Mouse (Mus musculus): ENCODE measurements around the gene Uap1.
A peak's percentile ranks its signal among the peaks of the same experiment; 100 is the strongest.

Gene Uap1

DNA sequence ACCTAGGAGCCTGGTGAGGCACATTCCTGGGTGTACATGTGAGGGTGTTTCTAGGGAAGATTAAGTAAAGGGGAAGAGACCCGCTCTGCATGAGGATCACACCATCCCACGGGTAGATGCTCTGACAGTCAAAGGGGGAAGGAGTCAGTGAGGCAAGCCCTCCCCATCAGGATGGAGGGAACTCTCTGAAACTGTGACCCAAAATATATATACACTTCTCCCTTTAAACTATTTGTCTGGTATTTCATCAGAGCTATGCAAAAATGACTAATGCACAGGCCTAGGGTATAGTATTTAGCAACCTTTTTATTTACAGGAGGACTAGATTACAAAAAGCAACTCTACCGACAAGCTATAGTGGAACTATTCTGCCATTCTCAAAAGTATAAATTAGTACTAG, 9.8 kb downstream of the Uap1 start:
- no peak for ATAC-seq (ENCODE audit: low TSS enrichment)

DNA sequence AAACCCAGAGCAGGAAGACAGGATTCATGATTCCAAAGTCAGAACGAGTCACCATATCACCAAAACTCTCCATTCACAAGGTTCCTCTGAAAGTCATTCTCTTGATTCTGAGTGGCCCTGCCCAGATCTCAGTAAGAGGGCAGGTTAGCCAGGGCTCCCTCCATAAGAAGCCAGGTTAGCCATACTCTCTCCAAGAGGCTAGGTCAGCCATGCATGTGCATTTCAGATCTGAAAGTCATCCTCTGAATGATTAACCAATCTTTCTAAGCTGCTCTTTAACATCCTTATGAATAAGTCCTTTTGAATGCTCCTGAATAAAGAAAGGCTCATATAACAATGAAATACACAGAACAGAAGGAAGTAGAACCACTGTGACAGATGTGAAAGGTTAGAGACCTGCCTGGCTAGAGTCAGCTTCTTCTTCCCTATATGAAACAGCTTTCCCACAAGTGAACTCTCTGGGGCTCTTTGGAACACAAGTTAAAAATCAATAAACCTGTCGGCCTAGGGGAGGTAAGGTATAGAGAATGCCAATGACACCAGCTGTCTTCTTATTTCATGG, 10.6 kb downstream of the Uap1 start:
- ATAC-seq (ENCODE audit: low TSS enrichment): no peak

GRCm38 (mm10) chr1:170163398-170163943, 11.3 kb downstream of the Uap1 start:
- ATAC-seq (ENCODE audit: low TSS enrichment): no peak

DNA sequence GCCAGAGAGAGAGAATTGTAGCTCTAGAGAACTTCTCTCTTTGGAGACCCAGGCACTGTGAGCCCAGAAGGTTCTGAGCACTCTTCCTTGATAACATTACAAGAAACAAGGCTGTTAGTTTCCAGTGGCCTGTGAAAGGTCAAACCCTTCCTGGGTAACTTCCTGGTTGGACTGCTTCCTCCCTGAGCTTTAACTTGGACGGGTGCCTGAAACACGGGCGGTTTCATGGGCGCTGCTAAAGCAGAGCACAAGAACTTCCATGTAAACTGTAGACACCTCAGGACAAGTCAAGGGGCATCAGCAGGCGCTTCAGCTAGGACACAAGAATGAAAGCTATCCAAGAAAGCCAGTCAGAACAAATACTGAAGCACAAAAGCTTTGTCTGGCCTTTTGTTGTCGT, 12.9 kb downstream of the Uap1 start:
- no peak for ATAC-seq (ENCODE audit: low TSS enrichment)

- ATAC-seq (ENCODE audit: low TSS enrichment): no peak
Measured at GRCm38 (mm10) chr1:170160397-170160938, 14.3 kb downstream of the Uap1 start.

DNA sequence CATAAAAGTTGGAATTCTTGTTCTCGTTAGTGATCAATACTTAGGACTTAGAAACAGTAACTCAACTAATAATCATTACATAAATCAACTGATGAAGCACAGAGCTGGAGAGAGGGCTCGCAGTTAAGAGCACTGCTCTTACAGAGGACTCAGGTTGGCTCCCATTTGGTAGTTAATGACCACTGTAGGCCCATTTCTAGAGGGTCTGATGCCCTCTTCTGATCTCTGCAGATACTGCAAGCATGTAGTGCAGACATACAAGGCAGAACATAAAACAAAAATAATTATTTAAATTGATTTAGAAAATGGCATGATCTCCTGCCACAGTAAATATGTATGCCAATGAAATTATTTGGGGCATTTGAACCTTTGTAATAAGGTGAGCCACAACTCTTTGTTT, 15.1 kb downstream of the Uap1 start:
- no peak for ATAC-seq (ENCODE audit: low TSS enrichment)

GRCm38 (mm10) chr1:170155761-170156160, 19.0 kb downstream of the Uap1 start:
- no peak for ATAC-seq (ENCODE audit: low TSS enrichment)

DNA sequence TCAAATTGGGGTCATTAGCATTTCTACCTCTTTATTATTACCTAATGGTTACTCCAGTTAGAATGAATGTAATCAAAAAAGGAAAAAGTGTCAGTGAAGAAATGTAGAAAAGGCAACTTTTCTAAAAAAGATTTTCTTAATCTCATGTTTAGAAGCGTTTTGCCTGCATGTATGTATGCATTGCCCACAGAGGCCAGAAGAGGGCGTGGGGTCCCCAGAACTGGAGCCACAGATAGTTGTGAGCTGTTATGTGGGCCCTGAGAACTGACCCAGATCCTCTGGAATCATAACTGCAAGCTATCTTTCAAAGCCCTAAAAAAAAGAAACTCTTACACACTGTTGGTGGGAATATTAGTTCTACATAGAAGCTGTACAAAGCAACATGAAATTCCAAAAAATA, 19.5 kb downstream of the Uap1 start:
- ATAC-seq (ENCODE audit: low TSS enrichment): no peak

GRCm38 (mm10) chr1:170153986-170154385, 20.8 kb downstream of the Uap1 start:
- ATAC-seq (ENCODE audit: low TSS enrichment): no peak

GRCm38 (mm10) chr1:170152552-170152951, 22.2 kb downstream of the Uap1 start:
- 0 out of 2 replicates have a peak, but pooled peaks have one; percentile 38 for ATAC-seq (ENCODE audit: low TSS enrichment)

DNA sequence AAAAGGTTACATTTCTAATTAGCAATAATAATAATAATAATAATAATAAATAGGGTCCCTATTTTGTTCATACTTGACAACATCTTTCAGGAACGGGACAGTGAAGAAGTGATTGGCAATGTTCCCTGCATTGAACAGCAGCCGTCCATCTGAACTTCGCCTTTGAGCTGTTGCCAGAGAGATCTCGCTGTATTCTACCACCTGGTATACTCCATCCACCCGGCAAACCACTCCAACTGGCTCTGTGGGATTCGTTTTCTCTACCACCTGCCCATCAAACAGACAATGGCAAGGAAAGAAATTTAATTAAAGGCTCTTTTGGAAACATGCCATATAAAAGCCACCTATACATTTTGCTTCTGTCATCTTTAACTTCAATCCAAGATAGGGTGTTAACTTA, 23.9 kb downstream of the Uap1 start:
- no peak for ATAC-seq (ENCODE audit: low TSS enrichment)

DNA sequence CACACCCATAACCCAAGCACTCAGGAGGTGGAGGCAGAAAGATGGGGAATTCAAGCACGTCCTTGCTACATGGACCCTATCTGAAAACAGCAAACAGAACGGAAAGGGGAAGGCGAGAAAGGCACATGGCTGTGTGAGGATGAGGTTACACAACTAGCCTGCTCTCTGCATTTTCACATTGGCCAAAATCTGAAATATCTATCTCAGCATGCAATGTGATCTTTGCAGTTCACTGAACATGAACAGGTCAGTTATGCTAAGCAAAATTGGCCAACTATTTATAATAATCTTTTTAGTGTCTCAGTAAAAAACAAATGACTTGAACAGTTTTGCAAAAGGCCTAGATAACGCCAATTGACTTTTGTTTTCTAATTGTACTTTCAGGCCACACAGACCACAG, 25.0 kb downstream of the Uap1 start:
- ATAC-seq (ENCODE audit: low TSS enrichment): no peak

GRCm38 (mm10) chr1:170148536-170148935, 26.2 kb downstream of the Uap1 start:
- ATAC-seq (ENCODE audit: low TSS enrichment): no peak

DNA sequence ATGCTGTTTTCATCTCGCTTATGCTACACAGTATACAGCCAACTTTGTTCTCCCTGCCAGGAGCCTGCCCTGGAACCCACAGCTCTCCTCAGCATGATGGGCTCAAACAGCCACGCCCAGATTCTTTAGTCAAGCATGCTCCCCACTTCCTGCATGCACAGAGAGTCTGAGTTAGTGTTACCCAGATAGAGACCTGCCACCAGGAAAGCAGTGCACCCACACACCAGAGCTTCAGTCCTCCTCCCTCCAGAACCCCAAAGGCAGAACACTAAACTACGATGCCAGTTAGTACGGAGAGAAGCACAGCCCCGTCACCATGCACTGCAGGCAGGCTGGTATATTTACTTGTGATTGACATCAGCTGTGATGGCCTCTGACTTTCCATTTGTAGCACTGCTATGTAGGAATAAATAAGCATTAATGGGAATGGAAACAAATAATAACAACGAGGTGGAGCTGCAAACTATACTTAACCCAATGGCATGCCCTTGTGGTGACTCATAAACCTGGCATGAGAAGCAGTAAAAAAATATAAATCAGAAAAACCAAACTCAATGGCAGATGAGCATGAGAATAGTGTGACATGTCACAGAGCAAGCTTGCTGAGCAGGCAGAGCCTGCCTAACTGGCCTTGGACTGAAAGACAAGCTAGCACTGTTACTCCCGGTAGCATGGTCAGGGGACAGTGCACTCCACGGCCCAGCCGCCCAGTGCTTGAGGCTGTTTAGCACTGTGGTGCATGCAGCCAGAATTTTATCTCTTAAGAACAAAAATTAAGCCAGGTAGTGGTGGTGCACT, 26.9 kb downstream of the Uap1 start:
- ATAC-seq (ENCODE audit: low TSS enrichment): peak; percentile 31; the same call in 1 of the 2 replicates

- ATAC-seq (ENCODE audit: low TSS enrichment): no peak
Measured at GRCm38 (mm10) chr1:170145606-170146005, 29.2 kb downstream of the Uap1 start.

GRCm38 (mm10) chr1:170142256-170142871, 32.4 kb downstream of the Uap1 start:
- ATAC-seq (ENCODE audit: low TSS enrichment): no peak

GRCm38 (mm10) chr1:170141626-170142025, 33.1 kb downstream of the Uap1 start:
- no peak for ATAC-seq (ENCODE audit: low TSS enrichment)

GRCm38 (mm10) chr1:170136351-170137009, 38.3 kb downstream of the Uap1 start:
- ATAC-seq (ENCODE audit: low TSS enrichment): peak; percentile 97

GRCm38 (mm10) chr1:170134264-170134663, 40.5 kb downstream of the Uap1 start:
- no peak for ATAC-seq (ENCODE audit: low TSS enrichment)

GRCm38 (mm10) chr1:170130962-170131361, 43.8 kb downstream of the Uap1 start:
- ATAC-seq (ENCODE audit: low TSS enrichment): no peak

DNA sequence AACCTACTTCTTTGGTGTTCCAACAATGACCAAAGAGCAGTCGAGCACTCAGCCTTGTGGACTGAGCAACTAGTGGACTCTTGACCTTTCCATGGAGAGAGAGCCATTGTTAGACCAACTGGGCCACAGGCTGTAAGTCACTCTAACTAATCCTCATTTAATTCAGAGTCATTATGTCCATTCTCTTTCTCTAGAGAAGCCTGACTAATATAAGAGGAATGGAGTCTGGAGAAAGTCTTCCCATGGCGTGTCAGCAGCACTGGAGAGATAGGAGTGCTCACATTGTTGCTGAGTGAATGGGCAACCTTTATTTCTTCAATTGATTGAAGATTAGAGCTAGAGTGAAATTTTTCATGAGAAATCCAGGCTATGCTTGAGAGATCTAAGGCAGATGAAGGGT, 50.1 kb downstream of the Uap1 start:
- ATAC-seq (ENCODE audit: low TSS enrichment): no peak

GRCm38 (mm10) chr1:170113616-170114015, 61.1 kb downstream of the Uap1 start:
- ATAC-seq (ENCODE audit: low TSS enrichment): no peak
